Mouse (Mus musculus) heart, postnatal 10 days (tissue): Measurements from ENCODE around the gene Mpv17. TPM values are rescaled to one million over a fixed set of nuclear protein-coding genes. Genes with fewer than 3 reads are reported as not detected.
A peak's percentile ranks its signal among the peaks of the same experiment; 100 is the strongest.

ENCODE experiments used
- DNase-seq, 2 experiments: peaks; one replicate each; pipeline ENCODE4 v3.0.0; 2021
- intact Hi-C: fragments of 180-260 bp; cut with DNase I; formaldehyde crosslinking; loops from one replicate; pipeline ENCODE4 v1.15.1; 2025
- total RNA-seq, 2 experiments: library from RNA; stranded (reverse); gene quantifications; 2 replicates each; pipeline ENCODE4 v1.2.3; 2021

The Mpv17 gene
- total RNA-seq, 2 experiments from 2014 or later, result 52.1 to 59.3 TPM

GRCm38 (mm10) chr5:31188223-31188840, 34.3 kb upstream of the Mpv17 start:
- intact Hi-C loops, result no loop called here
- DNase-seq, result no peak

- intact Hi-C loops, result no loop called here
Observed at GRCm38 (mm10) chr5:31183678-31184077, 29.6 kb upstream of the Mpv17 start.

GRCm38 (mm10) chr5:31181183-31181770, 27.2 kb upstream of the Mpv17 start:
- intact Hi-C loops, result no loop called here
- no peak for DNase-seq

More at GRCm38 (mm10) chr5:31183678-31184077, 29.6 kb upstream of the Mpv17 start:
- no peak for DNase-seq

- intact Hi-C loops, result no loop called here
- peak; percentile 96 to 97 for DNase-seq
Observed at GRCm38 (mm10) chr5:31179766-31180630, 25.9 kb upstream of the Mpv17 start, which contains the start of the genes Gm29609 and Gtf3c2. TSS of gene Gm29609 (minus strand) at chr5:31179911. TSS of gene Gtf3c2 (minus strand) at chr5:31180144.

GRCm38 (mm10) chr5:31179301-31179765, 25.3 kb upstream of the Mpv17 start:
- intact Hi-C loops, result no loop called here
- no peak for DNase-seq

GRCm38 (mm10) chr5:31168630-31169029, 14.6 kb upstream of the Mpv17 start:
- intact Hi-C loops, result no loop called here

GRCm38 (mm10) chr5:31164878-31165277, 10.8 kb upstream of the Mpv17 start:
- intact Hi-C loops, result no loop called here
- DNase-seq, result no peak

More at GRCm38 (mm10) chr5:31168630-31169029, 14.6 kb upstream of the Mpv17 start:
- no peak for DNase-seq

GRCm38 (mm10) chr5:31162462-31162861, 8.4 kb upstream of the Mpv17 start:
- intact Hi-C loops, result no loop called here
- DNase-seq, result no peak

GRCm38 (mm10) chr5:31153516-31154151, 417 bp downstream of the Mpv17 start:
- intact Hi-C loops, result no loop called here
- DNase-seq, result peak; percentile 39 to 56

- intact Hi-C loops, result no loop called here
- DNase-seq, result peak; percentile 57 to 61
Observed at GRCm38 (mm10) chr5:31151746-31152145, 2.3 kb downstream of the Mpv17 start.

GRCm38 (mm10) chr5:31149781-31150180, 4.3 kb downstream of the Mpv17 start:
- DNase-seq, result peak; percentile 32 to 35
- intact Hi-C loops, result no loop called here

GRCm38 (mm10) chr5:31138968-31139425, 15.1 kb downstream of the Mpv17 start:
- intact Hi-C loops, result no loop called here
- DNase-seq, result peak in 1 of 2 experiments; percentile 50

- peak in 1 of 2 experiments; percentile 22 for DNase-seq
- intact Hi-C loops, result no loop called here
Observed at GRCm38 (mm10) chr5:31138241-31138967, 15.6 kb downstream of the Mpv17 start, which contains the start of gene Ucn. TSS of gene Ucn (minus strand) at chr5:31138829.

GRCm38 (mm10) chr5:31137658-31138057, 16.4 kb downstream of the Mpv17 start:
- no peak for DNase-seq
- intact Hi-C loops, result no loop called here

GRCm38 (mm10) chr5:31136730-31137424, 17.2 kb downstream of the Mpv17 start:
- intact Hi-C loops, result no loop called here
- DNase-seq, result no peak

GRCm38 (mm10) chr5:31126050-31126449, 28.0 kb downstream of the Mpv17 start:
- intact Hi-C loops, result no loop called here

GRCm38 (mm10) chr5:31123481-31123880, 30.6 kb downstream of the Mpv17 start:
- intact Hi-C loops, result no loop called here
- no peak for DNase-seq

More at GRCm38 (mm10) chr5:31126050-31126449, 28.0 kb downstream of the Mpv17 start:
- DNase-seq, result no peak

GRCm38 (mm10) chr5:31121111-31121510, 32.9 kb downstream of the Mpv17 start:
- DNase-seq, result no peak

GRCm38 (mm10) chr5:31116912-31117311, 37.1 kb downstream of the Mpv17 start:
- peak in 1 of 2 experiments; percentile 32 for DNase-seq
- intact Hi-C loops, result loop anchor here (10.0 kb wide), 1 partner anchor 312 kb away; no protein-coding TSS in a partner anchor

More at GRCm38 (mm10) chr5:31121111-31121510, 32.9 kb downstream of the Mpv17 start:
- intact Hi-C loops, result no loop called here
